Mouse (Mus musculus) kidney, postnatal 36 days (tissue): ENCODE results near the gene Daam1.
A peak's percentile ranks its signal among the peaks of the same experiment; 100 is the strongest.

ENCODE experiments used
- DNase-seq, 2 experiments: peaks; one replicate each; pipeline ENCODE4 v3.0.0; 2021 to 2022; ENCODE audit warnings: mixed read lengths in 2 of 2

Daam1 gene

DNA sequence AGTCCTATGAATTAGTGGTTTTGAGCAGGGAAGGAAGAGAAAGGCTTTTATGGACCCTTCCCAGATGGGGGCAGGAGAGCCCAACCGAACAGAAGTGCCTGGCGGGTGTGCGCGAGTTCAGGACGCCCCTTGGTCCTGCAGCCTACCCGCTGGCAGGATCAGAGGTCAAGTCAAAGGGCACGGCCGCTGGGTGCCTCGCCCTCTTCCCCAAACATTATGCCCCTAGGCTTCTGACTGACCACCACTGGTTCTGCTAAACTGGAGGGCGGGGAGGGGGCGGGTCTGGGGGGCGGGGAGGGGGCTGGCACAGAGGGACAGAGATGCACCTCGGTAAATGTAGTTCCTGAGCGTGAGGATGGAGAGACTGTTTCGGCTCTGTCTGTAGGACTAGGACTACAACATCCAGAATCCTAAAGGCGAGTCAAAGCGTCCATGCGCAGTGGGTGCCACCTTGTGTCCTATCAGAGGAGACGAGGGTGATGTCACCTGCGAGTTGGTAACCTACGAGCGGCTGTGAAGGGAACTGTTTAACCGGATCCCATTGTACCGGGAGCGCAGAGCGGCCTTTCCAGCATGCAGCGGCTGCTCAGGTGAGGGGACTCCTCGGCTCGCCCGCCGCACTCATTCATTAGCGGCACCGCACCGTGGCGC lies at the start of gene Daam1:
TSS of gene Daam1 (plus strand) at position 472 of the 651 bp plus-strand sequence.
- peak; percentile 92 to 99 for DNase-seq

DNA sequence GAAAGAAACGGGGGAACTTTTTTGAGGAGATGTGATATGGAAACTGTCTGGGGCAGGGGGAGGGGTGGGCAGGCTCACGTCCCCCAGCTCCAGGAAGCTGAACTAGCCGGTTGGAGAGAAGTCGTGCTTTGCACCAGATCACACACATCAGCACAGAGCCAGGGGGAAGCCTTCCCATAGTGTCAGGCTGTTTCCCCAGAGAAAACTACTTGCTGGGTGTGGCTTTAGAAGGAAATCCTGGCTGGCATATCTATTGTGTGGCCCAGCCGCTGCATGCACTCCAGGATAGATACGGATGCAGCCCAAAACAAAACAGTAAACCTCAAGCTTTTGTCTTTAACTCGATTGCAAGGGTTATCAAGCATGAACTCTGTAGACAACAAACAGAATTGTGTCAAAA lies 49.7 kb upstream of the Daam1 start:
- no peak for DNase-seq

DNA sequence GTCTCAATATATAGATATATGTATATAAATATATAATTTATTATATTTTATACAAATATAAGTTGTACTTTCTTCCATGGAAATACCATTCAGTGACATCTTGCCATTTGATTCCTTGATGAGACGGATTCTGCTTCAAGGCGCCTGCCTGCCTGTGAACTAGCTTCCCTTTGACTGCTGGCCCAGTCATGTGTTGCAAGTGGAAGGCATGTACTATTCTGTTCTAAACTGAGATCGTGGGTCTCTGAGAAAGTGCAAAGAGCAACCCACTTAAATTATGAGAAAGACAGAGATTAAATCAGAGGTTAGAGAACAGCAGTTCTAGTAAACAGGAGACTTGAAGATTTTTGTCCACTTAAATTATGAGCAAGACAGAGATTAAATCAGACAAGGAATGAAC lies 46.9 kb upstream of the Daam1 start:
- DNase-seq: peak; percentile 26 to 40

DNA sequence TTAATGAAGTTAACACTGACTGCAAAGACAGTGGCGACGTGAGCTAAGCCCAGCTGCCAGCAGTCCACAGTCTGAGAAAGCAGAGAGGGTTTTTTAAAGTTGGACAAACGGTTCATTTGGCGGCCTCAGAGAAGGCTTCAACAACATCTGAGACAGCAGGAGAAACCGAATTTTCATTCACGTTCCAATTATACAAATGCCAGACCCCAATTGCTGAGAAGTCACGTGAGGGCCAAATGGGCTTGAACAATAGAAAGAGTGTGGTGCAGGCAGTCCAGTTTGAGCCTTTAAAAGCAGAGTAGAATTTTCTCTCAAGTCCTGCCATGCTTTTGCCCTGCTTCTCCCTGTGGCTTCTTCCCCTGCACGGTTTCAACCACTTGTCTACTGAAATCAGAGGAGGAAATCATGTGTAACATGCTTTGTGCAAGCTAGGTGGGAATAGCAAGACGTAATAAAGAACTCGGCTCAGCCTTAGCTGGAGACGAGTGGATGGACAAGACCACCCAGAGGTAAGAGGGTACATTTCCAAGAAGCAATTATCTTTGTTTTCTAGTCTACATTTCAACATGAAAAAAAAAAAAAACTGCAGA lies 46.1 kb upstream of the Daam1 start:
- DNase-seq: no peak

DNA sequence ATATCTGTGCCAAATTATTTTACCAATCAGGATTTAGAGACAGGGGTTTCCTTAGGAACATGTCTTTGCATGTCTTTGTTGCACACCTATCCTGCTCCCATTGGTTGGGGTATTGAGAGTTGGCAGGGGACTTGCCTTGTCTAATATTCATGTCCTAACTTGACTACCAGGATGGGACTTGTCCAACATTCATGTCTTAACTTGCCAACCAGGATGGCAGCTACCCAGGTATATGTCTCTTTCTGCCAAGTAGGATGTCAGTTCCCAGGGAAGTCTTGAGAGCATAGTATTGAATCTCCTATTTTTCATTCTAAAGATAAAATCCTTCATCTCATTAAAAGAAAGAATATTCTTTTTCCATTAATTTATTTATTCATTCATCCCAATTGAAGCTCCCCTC lies 44.4 kb upstream of the Daam1 start:
- no peak for DNase-seq

GRCm38 (mm10) chr12:71788791-71789190 lies 42.1 kb upstream of the Daam1 start:
- DNase-seq: peak in 1 of 2 experiments; percentile 19

DNA sequence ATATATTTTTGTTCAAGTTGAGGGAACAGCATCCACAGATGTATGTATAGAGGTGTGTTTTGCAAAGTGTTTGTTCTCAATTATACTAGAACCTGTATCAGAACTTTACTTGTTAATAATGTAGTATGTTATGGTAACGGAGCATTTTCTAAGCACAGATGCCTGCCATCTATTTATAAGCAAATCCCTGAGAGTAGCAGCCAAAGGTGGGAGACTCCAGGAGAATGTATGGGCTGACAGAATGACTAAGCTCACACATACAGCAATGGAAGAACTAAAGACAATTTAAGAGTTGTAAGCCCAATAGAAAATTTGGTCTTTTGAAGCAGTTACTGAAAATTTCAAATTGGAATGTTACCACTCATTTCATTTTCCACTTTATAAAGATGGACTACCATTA lies 40.3 kb upstream of the Daam1 start:
- DNase-seq: no peak

GRCm38 (mm10) chr12:71793114-71793513 lies 37.8 kb upstream of the Daam1 start:
- no peak for DNase-seq

- no peak for DNase-seq
These were observed 35.3 kb upstream of the Daam1 start for GRCm38 (mm10) chr12:71795626-71796025.

DNA sequence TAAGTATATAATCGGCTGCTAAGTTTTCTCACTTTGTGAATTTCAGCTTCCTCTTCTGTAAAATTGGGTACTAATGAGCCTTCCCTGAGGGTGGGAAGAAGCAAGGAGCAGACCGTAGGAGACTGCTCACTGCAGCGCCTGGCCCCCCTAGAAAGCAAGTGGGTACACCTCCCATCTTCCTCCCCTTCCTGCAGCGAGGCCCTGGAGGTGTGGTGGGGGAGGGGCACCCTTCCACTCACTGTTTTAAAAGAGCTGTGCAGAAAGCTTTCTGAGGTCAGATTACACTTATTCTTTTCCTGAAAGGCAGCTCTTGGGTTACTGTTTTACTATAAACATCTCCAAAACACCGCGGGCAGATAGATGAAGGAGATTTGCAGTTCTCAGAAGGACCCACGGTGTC lies 34.4 kb upstream of the Daam1 start:
- DNase-seq: peak; percentile 39 to 66

DNA sequence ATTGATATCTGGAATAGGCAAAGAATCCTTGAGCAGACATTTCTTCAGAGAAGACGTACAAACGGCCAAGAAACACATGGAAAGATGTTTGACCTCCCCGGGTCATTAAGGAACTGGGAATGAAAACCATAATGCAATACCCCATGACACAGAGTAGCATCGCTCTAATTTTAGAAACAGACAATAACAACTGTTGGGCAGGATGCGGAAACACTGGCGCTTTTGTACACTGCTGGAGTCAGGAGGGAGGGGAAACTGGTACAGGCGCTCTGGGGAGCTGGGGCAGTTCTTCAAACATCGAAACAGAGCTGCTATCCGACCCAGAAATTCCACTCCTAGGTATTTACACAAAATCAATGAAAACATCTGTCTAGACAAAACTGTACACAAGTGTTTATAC lies 23.6 kb upstream of the Daam1 start:
- DNase-seq: peak in 1 of 2 experiments; percentile 9

- DNase-seq: peak; percentile 46 to 71
These were observed 22.2 kb upstream of the Daam1 start for GRCm38 (mm10) chr12:71808631-71809030.

GRCm38 (mm10) chr12:71809550-71809949 lies 21.3 kb upstream of the Daam1 start:
- DNase-seq: no peak

DNA sequence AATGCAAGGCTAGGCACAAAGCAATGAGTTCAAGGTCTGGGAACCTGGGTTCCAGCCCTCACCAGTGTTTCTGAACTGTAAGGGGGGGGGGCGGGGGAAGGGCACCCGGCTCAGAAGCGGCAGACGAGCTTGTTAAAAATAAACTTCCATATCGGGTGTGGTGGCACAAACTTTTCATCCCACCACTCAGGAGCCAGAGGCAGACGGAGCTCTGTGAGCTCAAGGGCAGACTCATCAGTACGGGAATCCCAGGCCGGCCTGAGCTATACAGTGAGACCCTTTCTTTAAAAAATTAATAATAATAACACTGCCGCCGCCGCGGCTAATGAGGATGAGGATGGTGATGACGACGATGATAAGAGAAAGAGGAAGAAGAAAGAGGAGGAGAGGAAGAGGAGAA lies 18.3 kb upstream of the Daam1 start:
- no peak for DNase-seq

GRCm38 (mm10) chr12:71813251-71813650 lies 17.6 kb upstream of the Daam1 start:
- DNase-seq: no peak

DNA sequence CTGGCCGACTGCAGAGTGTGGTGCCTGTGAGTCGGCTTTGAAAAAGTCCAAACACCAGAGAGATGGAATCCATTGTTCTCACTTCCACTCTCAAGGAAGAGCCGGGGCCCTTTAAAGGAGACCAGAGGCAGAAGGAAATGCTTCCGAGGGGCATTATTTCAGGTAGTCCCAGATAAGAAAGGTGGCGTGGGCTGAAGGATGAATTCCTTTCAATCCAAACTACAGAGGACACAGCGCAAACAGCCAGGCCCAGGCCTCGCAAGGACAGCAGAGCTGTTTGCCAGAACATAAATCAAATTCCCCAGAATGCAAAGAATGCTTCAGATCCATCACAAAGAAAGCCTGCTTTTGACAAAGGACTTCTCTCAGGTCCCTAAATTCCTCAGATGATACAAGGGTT lies 17.1 kb upstream of the Daam1 start:
- DNase-seq: no peak

DNA sequence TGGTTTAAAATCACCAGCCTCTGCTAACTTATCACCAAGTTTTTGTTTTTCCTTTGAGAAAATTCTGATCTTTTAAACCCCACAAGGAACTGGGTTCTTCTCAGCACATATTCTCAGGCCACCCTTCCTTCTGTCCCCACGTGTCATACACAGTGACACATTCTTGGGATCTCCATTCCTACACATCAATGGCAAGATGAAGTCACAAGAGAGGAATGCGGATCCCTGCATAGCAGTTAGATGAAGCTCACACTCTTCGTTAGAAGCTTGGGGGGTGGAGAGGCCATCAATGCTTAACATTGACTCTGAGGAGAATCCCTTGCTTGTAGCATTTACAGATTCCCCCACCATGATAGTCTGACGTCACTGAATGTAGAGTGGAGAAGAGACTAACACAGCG lies 10.8 kb upstream of the Daam1 start:
- no peak for DNase-seq

GRCm38 (mm10) chr12:71821272-71821671 lies 9.6 kb upstream of the Daam1 start:
- no peak for DNase-seq

- DNase-seq: no peak
These were observed 9.1 kb upstream of the Daam1 start for GRCm38 (mm10) chr12:71821743-71822142.

- DNase-seq: no peak
These were observed 6.0 kb upstream of the Daam1 start for GRCm38 (mm10) chr12:71824927-71825326.

- no peak for DNase-seq
These were observed 739 bp upstream of the Daam1 start for GRCm38 (mm10) chr12:71830139-71830538.

- DNase-seq: peak in 1 of 2 experiments; percentile 73
These were observed 595 bp downstream of the Daam1 start for GRCm38 (mm10) chr12:71831258-71832087.

- peak; percentile 71 to 82 for DNase-seq
These were observed 1.3 kb downstream of the Daam1 start for GRCm38 (mm10) chr12:71832225-71832624.

DNA sequence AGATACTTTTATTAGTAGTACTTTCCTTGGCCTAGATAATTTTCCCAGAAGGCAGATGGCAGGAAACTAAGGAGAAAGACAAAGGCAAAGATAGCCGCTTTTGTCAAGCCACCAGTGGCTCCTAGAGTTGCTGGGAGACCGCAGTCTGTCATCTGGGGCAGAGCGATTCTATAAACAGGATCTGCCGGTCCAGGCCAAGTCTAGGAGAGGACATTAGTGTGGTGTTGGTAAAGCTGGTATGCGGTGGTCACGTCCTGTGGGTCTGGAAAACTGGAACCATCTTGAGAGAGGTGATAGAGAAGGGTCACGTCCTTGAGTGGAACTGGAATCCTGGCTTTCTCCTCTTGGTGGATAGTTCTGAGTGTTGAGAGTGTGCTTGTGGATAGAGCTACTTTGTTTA lies 3.2 kb downstream of the Daam1 start:
- no peak for DNase-seq
